Mouse (Mus musculus): ENCODE measurements around the gene Cdkn1a. TPM values are rescaled to one million over a fixed set of nuclear protein-coding genes. Genes with fewer than 3 reads are reported as not detected.

Cdkn1a gene
- polyA plus RNA-seq (2012; rRNA removed) = 51.4 and 61.8 TPM in 2 replicates

DNA sequence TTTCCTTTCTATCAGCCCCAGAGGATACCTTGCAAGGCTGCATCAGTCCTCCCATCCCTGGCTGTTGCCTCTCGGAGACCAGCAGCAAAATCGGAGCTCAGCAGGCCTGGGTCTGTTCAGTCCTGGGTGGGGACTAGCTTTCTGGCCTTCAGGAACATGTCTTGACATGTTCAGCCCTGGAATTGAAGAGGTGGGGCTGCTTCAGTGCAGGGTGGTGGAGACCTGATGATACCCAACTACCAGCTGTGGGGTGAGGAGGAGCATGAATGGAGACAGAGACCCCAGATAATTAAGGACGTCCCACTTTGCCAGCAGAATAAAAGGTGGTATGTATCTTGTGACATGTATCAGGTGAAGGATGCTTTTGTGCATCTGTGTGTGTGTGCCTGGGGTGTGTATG is at the start of gene Cdkn1a:
Cdkn1a (plus strand) TSS at position 201 of the 400 bp plus-strand sequence.

DNA sequence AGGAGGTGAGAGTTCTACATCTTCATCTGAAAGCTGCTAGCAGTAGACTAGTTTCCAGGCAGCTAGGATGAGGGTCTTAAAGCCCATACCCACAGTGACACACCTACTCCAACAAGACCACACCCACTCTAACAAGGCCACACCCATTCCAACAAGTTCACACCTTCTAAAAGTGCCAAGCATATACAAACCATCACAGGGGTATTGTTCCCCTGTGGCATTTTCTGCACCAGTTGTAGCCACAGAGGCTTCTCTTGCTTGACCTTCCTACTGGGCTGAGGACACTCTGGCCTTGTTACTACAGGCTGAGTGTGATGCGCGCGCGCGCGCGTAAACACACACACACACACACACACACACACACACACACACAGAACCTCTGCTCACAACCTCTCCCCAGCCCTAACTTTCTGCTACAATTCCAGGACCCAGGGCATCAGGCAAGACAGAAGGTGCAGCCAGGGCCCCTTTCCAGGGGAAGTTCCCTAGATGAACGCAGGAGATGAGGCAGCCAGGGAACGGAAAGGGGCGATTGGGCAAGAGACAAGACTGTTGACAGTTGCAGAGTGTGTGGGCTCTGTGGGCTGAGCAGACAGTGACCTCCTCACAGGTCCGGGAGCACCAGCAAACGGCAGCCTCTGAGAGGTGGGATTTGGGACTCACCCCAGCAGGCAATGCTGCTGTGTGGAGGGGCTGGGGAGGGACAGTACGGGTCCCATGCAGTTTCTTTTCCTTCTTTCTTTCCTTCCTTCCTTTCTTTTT is 23.0 kb downstream of the Cdkn1a start, which contains the start of gene Rab44:
Rab44 (plus strand) TSS at position 555 of the 762 bp plus-strand sequence.

Other genes with a start within 250 kb of the Cdkn1a start
- 0.08 TPM in 1 of 2 replicates, not detected in the other for gene Pnpla1, start 232.6 kb upstream of the Cdkn1a start, polyA plus RNA-seq (2012; rRNA removed)
- gene 4930539E08Rik, start 175.7 kb upstream of the Cdkn1a start, polyA plus RNA-seq (2012; rRNA removed) = 0.22 and 0.42 TPM in 2 replicates
- gene Pxt1, start 147.1 kb upstream of the Cdkn1a start, polyA plus RNA-seq (2012; rRNA removed) = 1.6 and 2.4 TPM in 2 replicates
- gene Kctd20, start 139.0 kb upstream of the Cdkn1a start, polyA plus RNA-seq (2012; rRNA removed) = 67.4 and 69.9 TPM in 2 replicates
- 57.2 and 142 TPM in 2 replicates for gene Stk38, start 83.0 kb upstream of the Cdkn1a start, polyA plus RNA-seq (2012; rRNA removed)
- 173 and 223 TPM in 2 replicates for gene Srsf3, start 58.3 kb upstream of the Cdkn1a start, polyA plus RNA-seq (2012; rRNA removed)
- gene Rab44, start 23.2 kb downstream of the Cdkn1a start, polyA plus RNA-seq (2012; rRNA removed) = 1.4 and 2.4 TPM in 2 replicates
- 7.1 and 10.4 TPM in 2 replicates for gene Cpne5, start 147.2 kb downstream of the Cdkn1a start, polyA plus RNA-seq (2012; rRNA removed)
- 29.9 and 40.3 TPM in 2 replicates for gene Ppil1, start 173.2 kb downstream of the Cdkn1a start, polyA plus RNA-seq (2012; rRNA removed)
- gene BC004004, start 177.8 kb downstream of the Cdkn1a start, polyA plus RNA-seq (2012; rRNA removed) = 47.9 and 51.4 TPM in 2 replicates
- gene Pi16, start 226.7 kb downstream of the Cdkn1a start, polyA plus RNA-seq (2012; rRNA removed) = 13.3 and 15.4 TPM in 2 replicates